8 mouse cellular contexts compared by ENCODE assay signal in the genomic region with DNA sequence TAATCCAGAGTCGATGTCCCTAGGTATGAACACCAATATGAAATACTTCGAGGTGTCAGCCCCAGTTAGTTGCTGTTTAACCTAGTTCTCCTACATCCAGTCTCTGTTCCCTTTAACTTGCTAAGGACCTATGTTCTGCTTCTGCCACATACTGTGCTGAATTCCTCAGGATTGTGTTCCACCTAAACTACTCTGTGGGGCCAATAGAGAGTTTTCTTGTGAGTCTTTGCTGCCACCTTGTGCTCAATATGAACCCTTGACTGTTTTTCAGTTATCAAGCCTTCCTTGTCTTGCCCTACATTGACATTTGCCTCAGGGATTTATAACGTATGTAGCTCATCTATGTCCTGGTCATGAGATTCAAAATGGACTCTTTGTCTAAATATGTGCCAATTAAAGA. TPM values are rescaled to one million over a fixed set of nuclear protein-coding genes. Genes with fewer than 3 reads are reported as not detected.
DNase-seq lines count a peak whose midpoint lies in the region; ATAC-seq and TF ChIP-seq lines count a peak whose summit lies in the region.

No protein-coding gene starts in this region.

- 67% methylated on average over 3 of the region's 3 CpGs for WGBS in forebrain, embryonic 13.5 days
- WGBS in forebrain, embryonic 12.5 days = 61% methylated on average over 3 of the region's 3 CpGs
- WGBS in lung, embryonic 16.5 days = 54% methylated on average over 3 of the region's 3 CpGs
- 61% methylated on average over 3 of the region's 3 CpGs for WGBS in neural tube, embryonic 14.5 days
- WGBS in thymus, adult 2 months = 59% methylated on average over 3 of the region's 3 CpGs

- no peak overlapping the region for H3K4me3 ChIP-seq in forebrain, embryonic 13.5 days
- no peak overlapping the region for H3K4me3 ChIP-seq in forebrain, embryonic 12.5 days (replicated peaks)
- H3K4me3 ChIP-seq in lung, embryonic 16.5 days (ENCODE audit: low read length) = no peak overlapping the region
- H3K4me3 ChIP-seq in neural tube, embryonic 14.5 days (ENCODE audit: low read depth, low read length) = no peak overlapping the region
- no peak overlapping the region for H3K4me3 ChIP-seq in thymus, adult 2 months (ENCODE audit: control insufficient read depth, insufficient read depth, low read length)

- peak; percentile 55 for ATAC-seq in forebrain, embryonic 13.5 days
- ATAC-seq in forebrain, embryonic 12.5 days (ENCODE audit: low FRiP score) = no peak
- ATAC-seq in lung, embryonic 16.5 days (ENCODE audit: low read depth) = peak; percentile 52; the same call in 1 of the 2 replicates
- peak; percentile 46; the same call in 1 of the 2 replicates for ATAC-seq in neural tube, embryonic 14.5 days (ENCODE audit: low read depth)

- no peaks in the 10 kb centered on the region for H3K9me3 ChIP-seq in forebrain, embryonic 13.5 days (replicated peaks)
- H3K9me3 ChIP-seq in forebrain, embryonic 12.5 days = no peaks in the 10 kb centered on the region
- no peaks in the 10 kb centered on the region for H3K9me3 ChIP-seq in lung, embryonic 16.5 days (ENCODE audit: control insufficient read depth, low read length)
- H3K9me3 ChIP-seq in neural tube, embryonic 14.5 days (ENCODE audit: control insufficient read depth, low read length) = no peaks in the 10 kb centered on the region

- TF ChIP-seq CTCF in thymus, adult 2 months (IDR thresholded peaks at IDR 0.05; ENCODE audit: borderline replicate concordance, control insufficient read depth, extremely low read depth, insufficient read depth, low read length, poor library complexity) = no peak

- no peak for DNase-seq in lung, adult 18-20 months
- peak; percentile 11 for DNase-seq in embryo, embryonic 10 days (ENCODE audit: low spot score)
- DNase-seq in adrenal gland, adult 18-20 months (ENCODE audit: low spot score in 2 of 2) = no peak
- no peak for DNase-seq in thymus, adult 2 months

- no peaks in the 10 kb centered on the region for H3K27me3 ChIP-seq in forebrain, embryonic 13.5 days
- H3K27me3 ChIP-seq in forebrain, embryonic 12.5 days = no peaks in the 10 kb centered on the region; the same call in 1 of the 2 replicates
- H3K27me3 ChIP-seq in lung, embryonic 16.5 days (ENCODE audit: control insufficient read depth, insufficient read depth, low read depth, low read length) = no peaks in the 10 kb centered on the region
- H3K27me3 ChIP-seq in neural tube, embryonic 14.5 days (ENCODE audit: control insufficient read depth, insufficient read depth, low read length) = no peaks in the 10 kb centered on the region
- H3K27me3 ChIP-seq in thymus, adult 2 months (ENCODE audit: control insufficient read depth, insufficient read depth, low read length) = no peaks in the 10 kb centered on the region

- H3K4me2 ChIP-seq in forebrain, embryonic 13.5 days = no peak overlapping the region
- H3K4me2 ChIP-seq in forebrain, embryonic 12.5 days = no peak overlapping the region
- no peak overlapping the region for H3K4me2 ChIP-seq in lung, embryonic 16.5 days (ENCODE audit: low read depth, low read length)
- no peak overlapping the region for H3K4me2 ChIP-seq in neural tube, embryonic 14.5 days (ENCODE audit: low read depth, low read length)

- no peak overlapping the region for H3K9ac ChIP-seq in forebrain, embryonic 13.5 days
- no peak overlapping the region for H3K9ac ChIP-seq in forebrain, embryonic 12.5 days
- H3K9ac ChIP-seq in lung, embryonic 16.5 days (ENCODE audit: low read length) = no peak overlapping the region
- H3K9ac ChIP-seq in neural tube, embryonic 14.5 days (replicated peaks; ENCODE audit: low read depth, low read length) = no peak overlapping the region

- no peaks in the 10 kb centered on the region for H3K4me1 ChIP-seq in forebrain, embryonic 13.5 days
- no peaks in the 10 kb centered on the region for H3K4me1 ChIP-seq in forebrain, embryonic 12.5 days
- no peaks in the 10 kb centered on the region for H3K4me1 ChIP-seq in lung, embryonic 16.5 days (replicated peaks; ENCODE audit: control insufficient read depth, insufficient read depth, low read length)
- no peaks in the 10 kb centered on the region for H3K4me1 ChIP-seq in neural tube, embryonic 14.5 days (ENCODE audit: control insufficient read depth, insufficient read depth, low read length)
- no peaks in the 10 kb centered on the region for H3K4me1 ChIP-seq in thymus, adult 2 months (replicated peaks; ENCODE audit: control insufficient read depth, insufficient read depth, low read length)

- H3K27ac ChIP-seq in forebrain, embryonic 13.5 days = no peak overlapping the region
- no peak overlapping the region for H3K27ac ChIP-seq in forebrain, embryonic 12.5 days
- H3K27ac ChIP-seq in lung, embryonic 16.5 days (ENCODE audit: low read length) = no peak overlapping the region
- no peak overlapping the region for H3K27ac ChIP-seq in neural tube, embryonic 14.5 days (ENCODE audit: low read depth, low read length)
- no peak overlapping the region for H3K27ac ChIP-seq in thymus, adult 2 months (ENCODE audit: control insufficient read depth, insufficient read depth, low read length)

- no peak for TF ChIP-seq POLR2A in thymus, adult 2 months (IDR thresholded peaks at IDR 0.05; ENCODE audit: control insufficient read depth, extremely low read depth, insufficient read depth, low read length, poor library complexity)

- no peaks in the 10 kb centered on the region for H3K36me3 ChIP-seq in forebrain, embryonic 13.5 days (ENCODE audit: poor library complexity, severe bottlenecking)
- H3K36me3 ChIP-seq in forebrain, embryonic 12.5 days (replicated peaks) = no peaks in the 10 kb centered on the region
- H3K36me3 ChIP-seq in lung, embryonic 16.5 days (ENCODE audit: control insufficient read depth, insufficient read depth, low read length) = no peaks in the 10 kb centered on the region
- H3K36me3 ChIP-seq in neural tube, embryonic 14.5 days (ENCODE audit: control insufficient read depth, insufficient read depth, low read length) = no peaks in the 10 kb centered on the region
- no peaks in the 10 kb centered on the region for H3K36me3 ChIP-seq in thymus, adult 2 months (ENCODE audit: control insufficient read depth, insufficient read depth, low read length)

RNA-seq across cellular contexts. Expression of a gene that starts 21.1 kb away (rescaled TPM):
- 10.7 TPM in 2 replicates for polyA plus RNA-seq in forebrain, embryonic 13.5 days (2015; fragmentation: Nextera tagmentation; extraction: Ambion mirVana)
- 12.9 and 14.2 TPM in 2 replicates for polyA plus RNA-seq in forebrain, embryonic 12.5 days (2016; fragmentation: Nextera tagmentation; extraction: Ambion mirVana)
- polyA plus RNA-seq in lung, embryonic 16.5 days (2015; fragmentation: Nextera tagmentation; extraction: Ambion mirVana) = 20.3 and 22.0 TPM in 2 replicates
- polyA plus RNA-seq in neural tube, embryonic 14.5 days (2014; fragmentation: Nextera tagmentation; extraction: Ambion mirVana) = 4.4 and 6.7 TPM in 2 replicates
- 10 to 100 TPM in 1 of 2 experiments, 1 to 10 TPM in 1; 5.1 to 13.2 TPM for total RNA-seq in adrenal gland, adult 18-20 months (2021)
- polyA plus RNA-seq in thymus, adult 2 months (2012; rRNA removed) = 7.2 and 7.4 TPM in 2 replicates

RNA-seq across cellular contexts. Expression of a gene that starts 25.3 kb away (rescaled TPM):
- polyA plus RNA-seq in forebrain, embryonic 13.5 days (2015; fragmentation: Nextera tagmentation; extraction: Ambion mirVana) = 0.23 and 0.35 TPM in 2 replicates
- 0.77 TPM in 2 replicates for polyA plus RNA-seq in forebrain, embryonic 12.5 days (2016; fragmentation: Nextera tagmentation; extraction: Ambion mirVana)
- 56.4 and 58.4 TPM in 2 replicates for polyA plus RNA-seq in lung, embryonic 16.5 days (2015; fragmentation: Nextera tagmentation; extraction: Ambion mirVana)
- 0.09 and 0.19 TPM in 2 replicates for polyA plus RNA-seq in neural tube, embryonic 14.5 days (2014; fragmentation: Nextera tagmentation; extraction: Ambion mirVana)
- total RNA-seq in adrenal gland, adult 18-20 months (2021) = 10 to 100 TPM; 26.2 to 65.4 TPM
- 0.36 and 0.49 TPM in 2 replicates for polyA plus RNA-seq in thymus, adult 2 months (2012; rRNA removed)

RNA-seq across cellular contexts. Expression of a gene that starts 38.3 kb away (rescaled TPM):
- not detected in 2 replicates for polyA plus RNA-seq in forebrain, embryonic 13.5 days (2015; fragmentation: Nextera tagmentation; extraction: Ambion mirVana)
- polyA plus RNA-seq in forebrain, embryonic 12.5 days (2016; fragmentation: Nextera tagmentation; extraction: Ambion mirVana) = not detected in 2 replicates
- 0.45 and 0.50 TPM in 2 replicates for polyA plus RNA-seq in lung, embryonic 16.5 days (2015; fragmentation: Nextera tagmentation; extraction: Ambion mirVana)
- not detected in 2 replicates for polyA plus RNA-seq in neural tube, embryonic 14.5 days (2014; fragmentation: Nextera tagmentation; extraction: Ambion mirVana)
- under 1 TPM; 0.42 to 0.46 TPM for total RNA-seq in adrenal gland, adult 18-20 months (2021)
- polyA plus RNA-seq in thymus, adult 2 months (2012; rRNA removed) = 0.59 and 3.9 TPM in 2 replicates

Comparison
In these comparisons a context has a peak if more than half of its experiments do, and no peak if none do; other contexts are left out.
1. RNA of a gene that starts 25.3 kb away (polyA plus RNA-seq): 56.4 to 58.4 TPM in lung, embryonic 16.5 days; 0.77 TPM in forebrain, embryonic 12.5 days, 0.36 to 0.49 TPM in thymus, adult 2 months, 0.23 to 0.35 TPM in forebrain, embryonic 13.5 days and 0.09 to 0.19 TPM in neural tube, embryonic 14.5 days; every median in the first group is over 10 times any median in the second.